Mouse (Mus musculus) bone marrow macrophage, adult 2 months (primary cell): Measurements from ENCODE around the gene Sdhaf1.

ENCODE experiments used
- CTCF ChIP-seq: IDR thresholded peaks from 2 replicates; pipeline ENCODE4 v1.5.1; 2012; ENCODE audit warnings: low read depth, mild to moderate bottlenecking, low read length, moderate library complexity
- POLR2A ChIP-seq: IDR thresholded peaks from 2 replicates; pipeline ENCODE4 v1.6.1; 2012; ENCODE audit warnings: mild to moderate bottlenecking, low read depth, low read length, borderline replicate concordance

DNA sequence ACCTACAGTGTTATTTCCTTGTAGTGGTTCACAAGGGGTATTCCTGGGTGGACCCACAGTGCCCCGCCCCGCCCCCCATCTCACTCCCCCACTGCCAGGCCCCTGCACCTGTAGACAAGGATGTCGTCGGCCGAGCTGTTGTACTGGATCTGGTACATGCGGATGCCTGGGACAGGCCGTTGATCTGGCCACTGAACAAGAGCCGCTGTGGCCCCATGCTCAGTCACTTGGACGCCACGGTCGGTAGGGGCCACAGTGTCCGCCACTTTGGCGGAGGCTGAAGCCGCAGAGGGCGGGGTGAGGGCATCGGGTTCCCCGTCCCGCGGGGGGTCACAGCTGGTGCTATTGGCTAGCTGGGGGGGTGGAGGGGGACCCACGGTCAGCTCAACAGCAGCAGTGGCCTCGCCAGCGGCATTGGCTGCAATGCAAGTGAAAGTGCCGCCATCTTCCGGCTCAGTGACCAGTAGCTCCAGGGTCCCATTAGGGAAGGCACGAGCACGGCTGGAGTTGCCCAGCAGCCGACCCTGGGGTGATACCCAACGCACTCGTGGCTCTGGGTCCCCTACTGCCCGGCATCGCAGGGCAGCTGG lies 35.7 kb upstream of the Sdhaf1 start:
- TF ChIP-seq CTCF (no peak), POLR2A (no peak)
